Mouse (Mus musculus): Measurements from ENCODE around the gene 4930519P11Rik. TPM values are rescaled to one million over a fixed set of nuclear protein-coding genes. Genes with fewer than 3 reads are reported as not detected.

4930519P11Rik gene
- polyA plus RNA-seq (2015; fragmentation: Nextera tagmentation; extraction: Ambion mirVana): not detected in 2 replicates

DNA sequence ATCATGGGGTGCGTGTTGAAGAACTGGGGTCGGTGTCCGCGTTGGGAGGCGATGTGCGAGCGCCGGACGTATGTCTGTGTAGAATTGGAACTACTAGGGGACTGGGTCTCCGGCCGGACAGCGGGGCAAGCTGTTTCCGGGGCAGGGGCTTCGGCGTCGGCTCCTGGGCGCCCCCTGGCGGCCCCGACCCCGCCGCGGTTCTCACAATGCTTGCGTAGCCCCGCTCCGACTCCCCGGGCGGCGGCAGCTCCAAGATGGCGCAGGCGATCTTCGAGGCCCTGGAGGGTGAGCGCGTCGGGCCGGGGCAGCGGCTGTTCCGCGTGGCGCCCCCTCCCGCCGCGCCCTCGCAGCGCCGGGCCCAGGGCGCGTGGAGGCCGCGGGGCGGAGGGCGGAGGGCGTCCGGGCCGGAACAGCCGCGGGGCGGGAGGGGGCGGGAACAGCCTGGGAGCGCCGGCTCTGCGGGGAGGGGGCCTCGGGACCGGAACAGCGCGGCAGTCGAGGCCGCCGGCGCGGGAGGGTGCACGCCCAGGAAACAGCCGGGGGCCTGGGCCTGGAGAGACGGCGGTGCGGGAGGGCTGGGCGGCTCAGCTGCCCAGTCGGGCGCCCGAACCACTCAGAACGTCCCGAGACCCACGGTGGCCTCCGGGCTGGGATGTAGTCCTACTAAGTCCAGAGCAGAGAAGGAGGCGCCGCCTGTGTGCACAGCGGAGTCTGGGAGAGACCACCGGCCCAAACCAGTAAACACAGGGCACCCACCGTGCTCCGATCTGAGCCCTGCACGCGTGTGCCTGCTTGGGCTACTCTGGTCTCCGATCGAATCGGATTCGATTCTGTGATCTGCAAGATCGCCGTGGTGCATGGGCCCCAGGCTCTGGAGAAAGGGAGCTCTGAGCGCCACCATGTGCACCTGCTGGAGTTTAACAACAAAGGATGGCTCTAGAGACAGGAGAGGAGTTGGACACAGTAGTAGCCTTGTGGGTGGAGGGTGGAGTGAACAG is at the start of gene 4930519P11Rik, which contains the start of gene Zfp341:
Gene 4930519P11Rik, minus strand, starts transcription at position 320 of the 998 bp plus-strand sequence.
Gene Zfp341, plus strand, starts transcription at position 180 of the 998 bp plus-strand sequence.
- peaks cover 22% of the 10 kb centered on the region for H3K4me1 ChIP-seq (replicated peaks; ENCODE audit: control insufficient read depth, insufficient read depth, low read length)
- no peaks in the 10 kb centered on the region for H3K27me3 ChIP-seq (replicated peaks; ENCODE audit: control insufficient read depth, insufficient read depth, low read length)
- no peaks in the 10 kb centered on the region for H3K9me3 ChIP-seq (ENCODE audit: control insufficient read depth, low read length)
- H3K27ac ChIP-seq (ENCODE audit: low read length): peak within 1 kb of the TSS; percentile 98
- under 1% methylated on average over 73 of the region's 98 CpGs for WGBS
- ATAC-seq: peak; percentile 94
- H3K4me2 ChIP-seq (ENCODE audit: low read length): peak within 1 kb of the TSS; percentile 59
- H3K4me3 ChIP-seq (replicated peaks; ENCODE audit: low read length): peak within 1 kb of the TSS; percentile 72
- H3K9ac ChIP-seq (replicated peaks; ENCODE audit: low read depth, low read length): peak within 1 kb of the TSS; percentile 90
- no peaks in the 10 kb centered on the region for H3K36me3 ChIP-seq (ENCODE audit: control insufficient read depth, insufficient read depth)

DNA sequence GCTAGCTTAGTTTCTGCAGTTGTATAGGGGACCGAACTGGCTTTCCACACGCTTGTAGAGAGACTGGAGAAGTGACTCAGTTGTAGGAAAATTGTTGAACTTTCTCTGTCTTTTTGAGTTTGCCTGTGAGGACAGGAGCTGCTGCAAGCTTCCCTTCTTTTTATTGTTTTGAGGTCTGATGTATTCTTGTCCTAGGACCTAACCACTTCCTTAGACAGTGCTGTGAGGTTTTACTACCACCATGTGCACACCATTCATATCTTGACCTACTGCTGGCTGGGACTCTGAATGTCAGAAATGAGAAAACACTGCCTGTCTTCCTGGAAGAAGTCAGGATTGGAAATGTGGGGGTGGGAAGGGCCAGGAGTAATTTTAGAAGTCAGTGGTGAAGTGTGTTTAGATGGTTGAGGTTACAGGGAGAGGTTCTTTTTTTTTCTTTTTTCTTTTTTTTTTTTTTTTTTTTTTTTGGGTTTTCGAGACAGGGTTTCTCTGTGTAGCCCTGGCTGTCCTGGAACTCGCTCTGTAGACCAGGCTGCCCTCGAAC is 46.4 kb upstream of the 4930519P11Rik start:
- Histone ChIP-seq H3K9me3 (ENCODE audit: control insufficient read depth, low read length) (no peaks in the 10 kb centered on the region), H3K36me3 (ENCODE audit: control insufficient read depth, insufficient read depth) (peaks cover 5% of the 10 kb centered on the region; the same call in 1 of the 2 replicates), H3K27me3 (replicated peaks; ENCODE audit: control insufficient read depth, insufficient read depth, low read length) (no peaks in the 10 kb centered on the region), H3K4me3 (replicated peaks; ENCODE audit: low read length) (no peak overlapping the region), H3K9ac (replicated peaks; ENCODE audit: low read depth, low read length) (no peak overlapping the region), H3K27ac (ENCODE audit: low read length) (no peak overlapping the region), H3K4me1 (replicated peaks; ENCODE audit: control insufficient read depth, insufficient read depth, low read length) (peaks cover 23% of the 10 kb centered on the region), H3K4me2 (ENCODE audit: low read length) (peak overlapping the region; percentile 71)
- WGBS: 93% methylated on average over 3 of the region's 5 CpGs
- ATAC-seq: no peak

DNA sequence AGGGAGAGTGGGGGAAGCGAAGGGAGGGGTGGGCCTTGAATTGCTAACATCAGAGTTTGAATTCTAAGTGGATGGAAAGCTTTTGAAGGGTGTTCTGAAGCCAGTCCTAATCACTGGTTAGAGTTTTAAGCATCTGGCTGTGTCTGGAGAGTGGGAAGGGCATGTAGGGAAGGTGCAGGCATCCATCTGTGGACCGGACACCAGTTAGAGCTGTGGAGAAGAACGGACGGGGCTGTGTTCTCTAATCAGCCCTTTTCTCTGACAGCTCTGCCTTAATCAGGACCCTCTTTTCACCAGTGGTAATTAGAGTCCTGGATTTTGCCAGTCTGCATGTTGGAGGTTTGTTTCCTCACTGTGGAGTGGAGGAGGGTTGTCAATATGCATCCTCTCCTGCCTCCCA is 45.8 kb upstream of the 4930519P11Rik start:
- Histone ChIP-seq H3K4me1 (replicated peaks; ENCODE audit: control insufficient read depth, insufficient read depth, low read length) (peaks cover 23% of the 10 kb centered on the region), H3K9me3 (ENCODE audit: control insufficient read depth, low read length) (no peaks in the 10 kb centered on the region), H3K27ac (ENCODE audit: low read length) (no peak overlapping the region), H3K27me3 (replicated peaks; ENCODE audit: control insufficient read depth, insufficient read depth, low read length) (no peaks in the 10 kb centered on the region), H3K4me3 (replicated peaks; ENCODE audit: low read length) (no peak overlapping the region), H3K36me3 (ENCODE audit: control insufficient read depth, insufficient read depth) (peaks cover 5% of the 10 kb centered on the region; the same call in 1 of the 2 replicates), H3K9ac (replicated peaks; ENCODE audit: low read depth, low read length) (no peak overlapping the region), H3K4me2 (ENCODE audit: low read length) (peak overlapping the region; percentile 71)
- 39% methylated on average over 4 of the region's 4 CpGs for WGBS
- no peak for ATAC-seq

DNA sequence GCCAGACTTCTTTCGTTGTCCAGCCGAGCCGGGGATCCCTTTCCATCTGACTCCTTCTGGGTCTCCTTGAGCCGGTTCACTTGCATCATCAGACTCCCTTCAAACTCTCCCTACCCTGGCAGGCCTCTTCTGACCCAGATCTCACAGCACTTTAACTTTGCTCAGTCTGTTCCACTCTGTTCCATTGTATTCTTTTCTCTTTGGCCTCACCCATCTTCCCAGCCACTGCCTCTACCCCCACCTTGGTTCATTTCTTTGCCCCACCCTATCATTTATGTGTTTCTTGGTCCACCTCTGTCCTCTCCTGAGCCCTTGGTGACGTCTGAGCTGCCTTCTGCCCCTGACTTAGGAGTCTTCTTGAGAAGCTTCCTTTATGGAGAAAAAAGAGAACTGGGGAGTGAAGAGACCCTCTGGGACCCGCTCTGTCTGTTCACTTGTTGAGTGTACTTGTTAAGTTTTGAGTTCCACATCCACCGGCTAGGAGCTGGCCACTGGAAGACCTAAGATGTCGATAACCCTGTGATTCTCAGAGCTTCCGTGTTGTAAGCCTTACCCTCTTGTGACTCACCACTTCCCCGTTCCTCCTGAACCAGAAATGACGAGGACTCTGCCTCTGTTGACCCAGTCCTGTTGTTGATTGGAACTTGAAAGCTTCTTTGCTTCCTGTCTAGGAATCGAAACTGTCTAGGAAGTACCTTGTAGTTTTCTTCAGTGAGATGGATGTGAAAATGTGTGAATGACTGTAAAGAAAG is 44.4 kb upstream of the 4930519P11Rik start:
- no peak for ATAC-seq
- 0 out of 2 replicates have a peak overlapping the region, but pooled peaks have one; percentile 48 for H3K27ac ChIP-seq (ENCODE audit: low read length)

DNA sequence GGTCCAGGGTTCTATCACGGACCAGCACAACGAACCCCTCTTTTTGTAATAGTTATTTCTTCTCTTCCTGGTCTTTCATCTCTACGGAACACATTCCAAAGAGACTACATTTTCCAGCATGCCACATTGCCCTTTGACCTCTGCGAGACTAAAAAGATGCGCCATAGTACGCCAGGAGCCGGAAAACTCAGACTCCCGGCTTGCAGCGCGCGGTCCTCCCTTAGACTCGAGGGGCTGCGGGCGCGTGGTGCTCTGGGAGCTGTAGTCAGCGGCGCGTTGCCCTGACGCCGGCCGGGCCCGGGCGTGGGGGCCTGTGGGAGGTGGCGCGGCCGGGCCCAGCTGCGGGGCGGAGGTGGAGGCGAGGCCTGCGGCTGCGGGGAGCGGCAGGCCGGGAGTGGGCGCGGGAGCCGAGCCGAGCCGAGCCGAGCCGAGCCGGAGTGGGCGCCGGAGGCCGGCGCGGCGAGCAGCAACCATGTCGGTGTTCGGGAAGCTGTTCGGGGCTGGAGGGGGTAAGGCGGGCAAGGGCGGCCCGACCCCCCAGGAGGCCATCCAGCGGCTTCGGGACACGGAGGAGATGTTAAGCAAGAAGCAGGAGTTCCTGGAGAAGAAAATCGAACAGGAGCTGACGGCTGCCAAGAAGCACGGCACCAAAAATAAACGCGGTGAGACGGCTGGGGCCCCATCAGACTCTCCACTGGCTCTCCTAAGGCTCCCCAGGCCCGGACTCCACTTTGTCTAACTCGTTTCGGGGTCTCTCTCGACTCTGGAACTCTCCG is 43.7 kb upstream of the 4930519P11Rik start:
- Histone ChIP-seq H3K36me3 (ENCODE audit: control insufficient read depth, insufficient read depth) (0 out of 2 replicates have a peak, but pooled peaks cover 3% of the 10 kb centered on the region), H3K27me3 (replicated peaks; ENCODE audit: control insufficient read depth, insufficient read depth, low read length) (no peaks in the 10 kb centered on the region), H3K4me2 (ENCODE audit: low read length) (peak overlapping the region; percentile 71), H3K9me3 (ENCODE audit: control insufficient read depth, low read length) (no peaks in the 10 kb centered on the region), H3K27ac (ENCODE audit: low read length) (peak overlapping the region; percentile 48; the same call in 1 of the 2 replicates), H3K9ac (replicated peaks; ENCODE audit: low read depth, low read length) (peak overlapping the region; percentile 88), H3K4me1 (replicated peaks; ENCODE audit: control insufficient read depth, insufficient read depth, low read length) (peaks cover 23% of the 10 kb centered on the region), H3K4me3 (replicated peaks; ENCODE audit: low read length) (peak overlapping the region; percentile 79)
- under 1% methylated on average over 64 of the region's 67 CpGs for WGBS
- ATAC-seq: peak; percentile 100

More for the DNA sequence above, 44.4 kb upstream of the 4930519P11Rik start:
- no peaks in the 10 kb centered on the region for H3K9me3 ChIP-seq (ENCODE audit: control insufficient read depth, low read length)
- H3K4me2 ChIP-seq (ENCODE audit: low read length): peak overlapping the region; percentile 71
- H3K27me3 ChIP-seq (replicated peaks; ENCODE audit: control insufficient read depth, insufficient read depth, low read length): no peaks in the 10 kb centered on the region
- peak overlapping the region; percentile 88 for H3K9ac ChIP-seq (replicated peaks; ENCODE audit: low read depth, low read length)
- H3K4me1 ChIP-seq (replicated peaks; ENCODE audit: control insufficient read depth, insufficient read depth, low read length): peaks cover 23% of the 10 kb centered on the region
- WGBS: 15% methylated on average over 12 of the region's 12 CpGs
- 0 out of 2 replicates have a peak, but pooled peaks cover 3% of the 10 kb centered on the region for H3K36me3 ChIP-seq (ENCODE audit: control insufficient read depth, insufficient read depth)
- H3K4me3 ChIP-seq (replicated peaks; ENCODE audit: low read length): peak overlapping the region; percentile 79

DNA sequence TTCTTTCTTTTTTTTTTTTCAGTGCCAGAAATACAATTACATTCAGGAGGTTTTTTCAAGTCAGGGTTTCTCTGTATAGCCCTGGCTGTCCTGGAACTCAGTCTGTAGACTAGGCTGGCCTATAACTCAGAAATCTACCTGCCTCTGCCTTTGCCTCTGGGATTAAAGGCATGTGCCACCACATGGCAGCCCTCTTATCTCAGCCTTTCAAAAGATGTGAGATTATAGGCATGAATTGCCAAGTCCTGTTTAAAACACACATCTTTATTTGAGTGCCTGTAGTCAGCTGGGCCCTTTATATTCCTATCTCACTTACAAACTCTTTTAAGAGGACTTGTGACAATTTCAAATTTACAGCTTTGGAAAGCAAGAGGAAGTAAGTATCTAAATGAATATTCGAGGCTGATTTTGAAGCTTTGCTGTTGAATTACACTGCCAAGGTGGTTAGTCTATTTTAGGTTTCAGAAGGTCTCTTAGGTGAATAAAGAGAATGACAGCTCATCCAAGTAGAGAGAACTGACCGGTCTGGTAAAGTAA is 42.7 kb upstream of the 4930519P11Rik start:
- WGBS: 94% methylated on average over 2 of the region's 2 CpGs
- Histone ChIP-seq H3K4me3 (replicated peaks; ENCODE audit: low read length) (no peak overlapping the region), H3K27me3 (replicated peaks; ENCODE audit: control insufficient read depth, insufficient read depth, low read length) (no peaks in the 10 kb centered on the region), H3K36me3 (ENCODE audit: control insufficient read depth, insufficient read depth) (no peaks in the 10 kb centered on the region), H3K4me1 (replicated peaks; ENCODE audit: control insufficient read depth, insufficient read depth, low read length) (peaks cover 23% of the 10 kb centered on the region), H3K9ac (replicated peaks; ENCODE audit: low read depth, low read length) (no peak overlapping the region), H3K4me2 (ENCODE audit: low read length) (no peak overlapping the region; the same call in 1 of the 2 replicates), H3K9me3 (ENCODE audit: control insufficient read depth, low read length) (no peaks in the 10 kb centered on the region), H3K27ac (ENCODE audit: low read length) (no peak overlapping the region)
- ATAC-seq: no peak

DNA sequence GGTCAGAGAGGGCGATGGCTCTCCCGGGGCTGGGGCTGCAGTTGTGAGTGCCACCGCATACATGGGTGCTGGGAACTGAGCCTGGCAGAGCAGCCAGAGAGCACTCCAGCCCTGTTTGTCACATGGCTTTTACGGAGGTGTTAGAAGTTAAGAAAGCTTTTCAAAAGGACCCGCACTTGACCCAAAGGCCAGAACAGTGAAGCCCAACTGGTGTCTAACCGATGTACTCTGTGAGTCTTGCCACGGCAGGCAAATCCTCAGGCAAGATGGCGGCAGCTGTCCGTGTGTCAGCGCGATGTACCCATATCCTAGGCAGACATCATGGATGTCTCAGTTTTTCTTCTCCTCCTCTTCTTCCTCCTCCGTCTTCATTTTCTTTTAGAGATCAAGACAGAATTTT is 41.7 kb upstream of the 4930519P11Rik start:
- H3K9me3 ChIP-seq (ENCODE audit: control insufficient read depth, low read length): 0 out of 2 replicates have a peak, but pooled peaks cover 2% of the 10 kb centered on the region
- WGBS: 96% methylated on average over 12 of the region's 12 CpGs
- H3K36me3 ChIP-seq (ENCODE audit: control insufficient read depth, insufficient read depth): no peaks in the 10 kb centered on the region
- no peak overlapping the region for H3K9ac ChIP-seq (replicated peaks; ENCODE audit: low read depth, low read length)
- H3K4me2 ChIP-seq (ENCODE audit: low read length): no peak overlapping the region
- no peak overlapping the region for H3K4me3 ChIP-seq (replicated peaks; ENCODE audit: low read length)
- H3K27me3 ChIP-seq (replicated peaks; ENCODE audit: control insufficient read depth, insufficient read depth, low read length): no peaks in the 10 kb centered on the region
- ATAC-seq: no peak
- H3K27ac ChIP-seq (ENCODE audit: low read length): no peak overlapping the region
- peaks cover 23% of the 10 kb centered on the region for H3K4me1 ChIP-seq (replicated peaks; ENCODE audit: control insufficient read depth, insufficient read depth, low read length)

DNA sequence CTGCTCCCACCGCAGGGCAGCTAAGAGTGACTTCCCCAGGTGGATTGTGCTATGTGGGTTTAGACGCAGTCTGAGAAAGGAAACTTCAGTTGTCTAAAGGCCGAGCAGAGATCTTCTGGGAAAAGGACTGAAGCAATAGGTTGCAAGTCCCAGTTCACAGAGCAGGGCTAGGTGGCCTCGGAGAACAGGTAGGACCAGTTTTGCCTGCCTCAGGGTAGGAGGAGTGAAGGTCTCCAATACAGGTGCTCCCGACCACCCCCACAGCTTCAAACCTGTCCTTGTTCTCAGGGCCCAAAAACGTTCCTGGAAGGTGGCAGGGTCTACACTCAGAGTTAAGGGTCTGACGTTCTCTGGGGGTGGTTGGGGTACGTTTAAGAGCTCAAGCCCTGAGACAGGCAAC is 38.1 kb upstream of the 4930519P11Rik start, which contains the start of gene Chmp4b:
Gene Chmp4b, plus strand, starts transcription at position 343 of the 400 bp plus-strand sequence.
- H3K4me3 ChIP-seq (replicated peaks; ENCODE audit: low read length): no peak within 1 kb of the TSS
- 64% methylated on average over 8 of the region's 8 CpGs for WGBS
- H3K4me1 ChIP-seq (replicated peaks; ENCODE audit: control insufficient read depth, insufficient read depth, low read length): peaks cover 2% of the 10 kb centered on the region; the same call in 1 of the 2 replicates
- H3K27me3 ChIP-seq (replicated peaks; ENCODE audit: control insufficient read depth, insufficient read depth, low read length): no peaks in the 10 kb centered on the region
- H3K9ac ChIP-seq (replicated peaks; ENCODE audit: low read depth, low read length): no peak within 1 kb of the TSS
- H3K4me2 ChIP-seq (ENCODE audit: low read length): no peak within 1 kb of the TSS
- peaks cover 1% of the 10 kb centered on the region; the same call in 1 of the 2 replicates for H3K36me3 ChIP-seq (ENCODE audit: control insufficient read depth, insufficient read depth)
- H3K27ac ChIP-seq (ENCODE audit: low read length): no peak within 1 kb of the TSS
- 0 out of 2 replicates have a peak, but pooled peaks cover 2% of the 10 kb centered on the region for H3K9me3 ChIP-seq (ENCODE audit: control insufficient read depth, low read length)
- ATAC-seq: no peak

Data from forebrain, embryonic 16.5 days (tissue).